Mouse (Mus musculus) kidney, embryonic 15.5 days (tissue): Measurements from ENCODE around the gene Ston2. TPM values are rescaled to one million over a fixed set of nuclear protein-coding genes. Genes with fewer than 3 reads are reported as not detected.
A peak's percentile ranks its signal among the peaks of the same experiment; 100 is the strongest.

Experiments
- ATAC-seq: fragments of 200-750 bp; cut with Nextera tagmentation; replicated peaks from 2 replicates; pipeline ENCODE4 v1.8.0; 2017; ENCODE audit warnings: moderate TSS enrichment; ENCODE audit not compliant: low FRiP score
- H3K27ac ChIP-seq: fragments of 300-500 bp; sonication (generic); 2 replicates; pipeline ENCODE4 v1.5.1; 2015; ENCODE audit warnings: mild to moderate bottlenecking, inconsistent platforms
- H3K27me3 ChIP-seq: fragments of 300-500 bp; sonication (generic); 2 replicates; pipeline ENCODE4 v1.6.1; 2015; ENCODE audit warnings: inconsistent platforms
- H3K36me3 ChIP-seq: fragments of 300-500 bp; sonication (generic); 2 replicates; pipeline ENCODE4 v1.6.1; 2015; ENCODE audit warnings: inconsistent platforms
- H3K4me1 ChIP-seq: fragments of 300-500 bp; sonication (generic); 2 replicates; pipeline ENCODE4 v1.6.1; 2015; ENCODE audit warnings: inconsistent platforms
- H3K4me2 ChIP-seq: fragments of 300-500 bp; sonication (generic); 2 replicates; pipeline ENCODE4 v1.6.1; 2015; ENCODE audit warnings: moderate library complexity, mild to moderate bottlenecking, inconsistent platforms
- H3K4me3 ChIP-seq: fragments of 300-500 bp; sonication (generic); replicated peaks from 2 replicates; pipeline ENCODE4 v1.5.1; 2015; ENCODE audit warnings: mild to moderate bottlenecking, inconsistent platforms
- H3K9ac ChIP-seq: fragments of 300-500 bp; sonication (generic); 2 replicates; pipeline ENCODE4 v1.6.1; 2015; ENCODE audit warnings: mild to moderate bottlenecking, inconsistent platforms
- H3K9me3 ChIP-seq: fragments of 300-500 bp; sonication (generic); replicated peaks from 2 replicates; pipeline ENCODE4 v1.6.1; 2016; ENCODE audit warnings: inconsistent platforms
- WGBS: fragments of 180-500 bp; shearing (Covaris S2); methylation state at CpG from one replicate; pipeline ENCODE4 v1.1.7; 2015; ENCODE audit warnings: mixed read lengths; 5-methylcytosine and 5-hydroxymethylcytosine counted together
- polyA plus RNA-seq: library from polyadenylated mRNA; unstranded; fragments of >200 nt; fragmentation: Nextera tagmentation; extraction: Ambion mirVana; gene quantifications from 2 replicates; pipeline ENCODE4 v1.2.1, GENCODE M21; 2015

Ston2 gene
- polyA plus RNA-seq, 1 experiment from 2014 or later = 11.2 TPM

- no peak overlapping the region for H3K9ac ChIP-seq
- ATAC-seq = no peak
- 80% methylated on average over 6 of the region's 6 CpGs for WGBS
- H3K27ac ChIP-seq = no peak overlapping the region
- no peaks in the 10 kb centered on the region for H3K27me3 ChIP-seq
- no peak overlapping the region for H3K4me2 ChIP-seq
- no peak overlapping the region for H3K4me3 ChIP-seq
- H3K36me3 ChIP-seq = peaks cover 4% of the 10 kb centered on the region
- no peaks in the 10 kb centered on the region for H3K9me3 ChIP-seq
- H3K4me1 ChIP-seq = peaks cover 9% of the 10 kb centered on the region
Measured at GRCm38 (mm10) chr12:91744091-91744490, 44.1 kb downstream of the Ston2 start.

- Histone ChIP-seq H3K4me3 (no peak overlapping the region), H3K27ac (no peak overlapping the region), H3K27me3 (no peaks in the 10 kb centered on the region), H3K9me3 (no peaks in the 10 kb centered on the region), H3K9ac (no peak overlapping the region), H3K4me2 (no peak overlapping the region), H3K36me3 (peaks cover 4% of the 10 kb centered on the region), H3K4me1 (peaks cover 9% of the 10 kb centered on the region)
- WGBS = 92% methylated on average over 7 of the region's 7 CpGs
- ATAC-seq = no peak
Measured at GRCm38 (mm10) chr12:91742916-91743315, 45.3 kb downstream of the Ston2 start.

GRCm38 (mm10) chr12:91738381-91738780 lies 49.8 kb downstream of the Ston2 start:
- H3K9me3 ChIP-seq = no peaks in the 10 kb centered on the region
- no peak for ATAC-seq

GRCm38 (mm10) chr12:91736221-91736980 lies 51.8 kb downstream of the Ston2 start:
- H3K27me3 ChIP-seq = no peaks in the 10 kb centered on the region
- no peak overlapping the region for H3K4me3 ChIP-seq
- H3K4me2 ChIP-seq = no peak overlapping the region
- H3K9ac ChIP-seq = no peak overlapping the region
- peaks cover 9% of the 10 kb centered on the region for H3K4me1 ChIP-seq
- no peaks in the 10 kb centered on the region for H3K9me3 ChIP-seq
- H3K27ac ChIP-seq = no peak overlapping the region
- ATAC-seq = no peak
- 93% methylated on average over 15 of the region's 15 CpGs for WGBS
- H3K36me3 ChIP-seq = peaks cover 4% of the 10 kb centered on the region

More at GRCm38 (mm10) chr12:91738381-91738780, 49.8 kb downstream of the Ston2 start:
- Histone ChIP-seq H3K4me2 (no peak overlapping the region), H3K9ac (no peak overlapping the region), H3K36me3 (peaks cover 4% of the 10 kb centered on the region), H3K4me1 (peaks cover 9% of the 10 kb centered on the region), H3K4me3 (no peak overlapping the region), H3K27me3 (no peaks in the 10 kb centered on the region), H3K27ac (no peak overlapping the region)
- 83% methylated on average over 4 of the region's 4 CpGs for WGBS

GRCm38 (mm10) chr12:91734246-91735027 lies 53.8 kb downstream of the Ston2 start:
- Histone ChIP-seq H3K4me2 (no peak overlapping the region), H3K4me1 (peaks cover 9% of the 10 kb centered on the region), H3K9ac (no peak overlapping the region), H3K27me3 (no peaks in the 10 kb centered on the region), H3K27ac (peak overlapping the region; percentile 64), H3K4me3 (no peak overlapping the region), H3K9me3 (no peaks in the 10 kb centered on the region), H3K36me3 (peaks cover 1% of the 10 kb centered on the region; the same call in 1 of the 2 replicates)
- peak; percentile 80 for ATAC-seq
- WGBS = 46% methylated on average over 15 of the region's 15 CpGs

- H3K9ac ChIP-seq = no peak overlapping the region
- no peaks in the 10 kb centered on the region for H3K27me3 ChIP-seq
Measured at GRCm38 (mm10) chr12:91732729-91733448, 55.3 kb downstream of the Ston2 start.

GRCm38 (mm10) chr12:91726202-91726601 lies 62.0 kb downstream of the Ston2 start:
- Histone ChIP-seq H3K36me3 (no peaks in the 10 kb centered on the region), H3K4me3 (no peak overlapping the region), H3K27ac (no peak overlapping the region), H3K4me1 (no peaks in the 10 kb centered on the region), H3K4me2 (no peak overlapping the region), H3K9me3 (no peaks in the 10 kb centered on the region), H3K9ac (no peak overlapping the region), H3K27me3 (no peaks in the 10 kb centered on the region)
- 82% methylated on average over 7 of the region's 7 CpGs for WGBS
- no peak for ATAC-seq

More at GRCm38 (mm10) chr12:91732729-91733448, 55.3 kb downstream of the Ston2 start:
- ATAC-seq = no peak
- H3K4me3 ChIP-seq = no peak overlapping the region
- H3K36me3 ChIP-seq = no peaks in the 10 kb centered on the region
- peaks cover 9% of the 10 kb centered on the region for H3K4me1 ChIP-seq
- WGBS = 56% methylated on average over 6 of the region's 6 CpGs
- H3K4me2 ChIP-seq = no peak overlapping the region
- H3K9me3 ChIP-seq = no peaks in the 10 kb centered on the region
- no peak overlapping the region for H3K27ac ChIP-seq

GRCm38 (mm10) chr12:91723912-91724311 lies 64.3 kb downstream of the Ston2 start:
- no peaks in the 10 kb centered on the region for H3K36me3 ChIP-seq
- no peak overlapping the region for H3K9ac ChIP-seq
- no peaks in the 10 kb centered on the region for H3K4me1 ChIP-seq
- ATAC-seq = no peak
- WGBS = 84% methylated on average over 6 of the region's 6 CpGs
- no peak overlapping the region for H3K4me2 ChIP-seq
- H3K27me3 ChIP-seq = no peaks in the 10 kb centered on the region
- H3K4me3 ChIP-seq = no peak overlapping the region
- H3K27ac ChIP-seq = no peak overlapping the region
- no peaks in the 10 kb centered on the region for H3K9me3 ChIP-seq

GRCm38 (mm10) chr12:91719134-91719533 lies 69.1 kb downstream of the Ston2 start:
- no peak for ATAC-seq
- Histone ChIP-seq H3K9me3 (no peaks in the 10 kb centered on the region), H3K9ac (no peak overlapping the region), H3K4me1 (no peaks in the 10 kb centered on the region), H3K36me3 (no peaks in the 10 kb centered on the region), H3K4me2 (no peak overlapping the region), H3K4me3 (no peak overlapping the region), H3K27me3 (no peaks in the 10 kb centered on the region), H3K27ac (no peak overlapping the region)
- WGBS = 86% methylated on average over 7 of the region's 7 CpGs

- Histone ChIP-seq H3K4me2 (no peak overlapping the region), H3K36me3 (no peaks in the 10 kb centered on the region), H3K27ac (no peak overlapping the region), H3K9ac (no peak overlapping the region), H3K4me1 (0 out of 2 replicates have a peak, but pooled peaks cover 3% of the 10 kb centered on the region), H3K27me3 (no peaks in the 10 kb centered on the region), H3K9me3 (no peaks in the 10 kb centered on the region), H3K4me3 (no peak overlapping the region)
- 78% methylated on average over 6 of the region's 6 CpGs for WGBS
- ATAC-seq = no peak
Measured at GRCm38 (mm10) chr12:91715686-91716085, 72.5 kb downstream of the Ston2 start.

GRCm38 (mm10) chr12:91713358-91713757 lies 74.8 kb downstream of the Ston2 start:
- WGBS = 86% methylated on average over 7 of the region's 7 CpGs
- Histone ChIP-seq H3K4me1 (0 out of 2 replicates have a peak, but pooled peaks cover 4% of the 10 kb centered on the region), H3K4me3 (no peak overlapping the region), H3K36me3 (no peaks in the 10 kb centered on the region), H3K27me3 (no peaks in the 10 kb centered on the region), H3K27ac (no peak overlapping the region), H3K9me3 (no peaks in the 10 kb centered on the region), H3K4me2 (no peak overlapping the region), H3K9ac (no peak overlapping the region)
- ATAC-seq = no peak

GRCm38 (mm10) chr12:91711655-91712054 lies 76.5 kb downstream of the Ston2 start:
- Histone ChIP-seq H3K9me3 (no peaks in the 10 kb centered on the region), H3K27ac (no peak overlapping the region), H3K4me3 (no peak overlapping the region), H3K4me2 (no peak overlapping the region), H3K4me1 (0 out of 2 replicates have a peak, but pooled peaks cover 4% of the 10 kb centered on the region), H3K9ac (no peak overlapping the region), H3K27me3 (no peaks in the 10 kb centered on the region), H3K36me3 (no peaks in the 10 kb centered on the region)
- WGBS = 87% methylated on average over 4 of the region's 4 CpGs
- ATAC-seq = no peak
